Mouse (Mus musculus): ENCODE results near the gene Ccdc62. TPM values are rescaled to one million over a fixed set of nuclear protein-coding genes. Genes with fewer than 3 reads are reported as not detected.

The Ccdc62 gene
- polyA plus RNA-seq, 1 experiment from 2014 or later: 7.1 TPM

DNA sequence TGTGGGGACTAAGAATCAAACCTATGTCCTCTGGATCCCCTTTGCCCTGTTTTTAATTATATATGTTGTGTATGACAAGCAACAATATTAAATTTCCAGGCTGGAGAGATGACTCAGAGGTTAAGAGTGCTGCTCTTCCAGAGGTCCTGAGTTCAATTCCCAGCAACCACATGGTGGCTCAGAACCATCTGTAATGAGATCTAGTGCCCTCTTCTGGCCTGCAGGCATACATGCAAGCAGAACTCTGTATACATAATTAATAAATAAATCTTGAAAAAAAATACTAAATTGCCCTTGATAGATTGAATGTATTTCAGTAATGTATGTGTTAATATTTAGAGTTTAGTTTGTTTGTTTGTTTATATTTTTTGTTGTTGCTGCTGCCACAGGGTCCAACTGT, 2.4 kb downstream of the Ccdc62 start:
- peak; percentile 45 for TF ChIP-seq CTCF (IDR thresholded peaks at IDR 0.05; ENCODE audit: low read depth)
- Histone ChIP-seq H3K36me3 (ENCODE audit: insufficient read depth, low read length) (no peaks in the 10 kb centered on the region; the same call in 1 of the 2 replicates), H3K4me1 (replicated peaks; ENCODE audit: insufficient read depth, low read length) (no peaks in the 10 kb centered on the region), H3K27ac (no peak overlapping the region), H3K4me2 (ENCODE audit: low read length) (no peak overlapping the region), H3K4me3 (replicated peaks; ENCODE audit: low read depth, low read length) (no peak overlapping the region), H3K9me3 (replicated peaks; ENCODE audit: low read length) (no peaks in the 10 kb centered on the region), H3K27me3 (ENCODE audit: insufficient read depth, low read length) (no peaks in the 10 kb centered on the region), H3K9ac (ENCODE audit: low read depth, low read length) (no peak overlapping the region)
- ATAC-seq (replicated peaks; ENCODE audit: low FRiP score, low read depth) (no peak), DNase-seq (ENCODE audit: low spot score) (no peak)

DNA sequence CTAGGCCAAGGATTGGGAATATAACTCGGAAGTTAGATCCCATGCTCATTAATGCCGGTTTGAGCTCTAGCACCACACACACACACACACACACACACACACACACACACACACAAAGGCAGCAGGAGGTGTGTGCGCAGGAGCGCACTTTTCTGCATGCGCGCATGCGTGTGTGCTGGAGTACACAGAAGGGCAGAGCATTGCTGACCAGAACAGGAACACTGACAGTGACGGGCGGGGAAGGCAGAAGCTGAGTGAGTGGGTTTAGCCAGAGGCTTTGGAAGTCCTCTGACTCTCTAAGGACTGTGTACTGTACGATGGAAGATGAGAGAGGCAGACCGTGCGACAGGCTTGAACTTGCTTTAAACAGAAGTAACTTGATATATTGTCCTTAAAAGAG, 3.1 kb downstream of the Ccdc62 start:
- no peak overlapping the region for H3K9ac ChIP-seq (ENCODE audit: low read depth, low read length)
- DNase-seq (ENCODE audit: low spot score) (no peak), ATAC-seq (replicated peaks; ENCODE audit: low FRiP score, low read depth) (no peak)
- H3K4me1 ChIP-seq (replicated peaks; ENCODE audit: insufficient read depth, low read length): no peaks in the 10 kb centered on the region
- no peak overlapping the region for H3K4me3 ChIP-seq (replicated peaks; ENCODE audit: low read depth, low read length)
- no peak overlapping the region for H3K4me2 ChIP-seq (ENCODE audit: low read length)
- H3K36me3 ChIP-seq (ENCODE audit: insufficient read depth, low read length): no peaks in the 10 kb centered on the region; the same call in 1 of the 2 replicates
- no peaks in the 10 kb centered on the region for H3K27me3 ChIP-seq (ENCODE audit: insufficient read depth, low read length)
- WGBS: 86% methylated on average over 12 of the region's 12 CpGs
- H3K9me3 ChIP-seq (replicated peaks; ENCODE audit: low read length): no peaks in the 10 kb centered on the region
- H3K27ac ChIP-seq: no peak overlapping the region
- no peak for TF ChIP-seq CTCF (IDR thresholded peaks at IDR 0.05; ENCODE audit: low read depth)

DNA sequence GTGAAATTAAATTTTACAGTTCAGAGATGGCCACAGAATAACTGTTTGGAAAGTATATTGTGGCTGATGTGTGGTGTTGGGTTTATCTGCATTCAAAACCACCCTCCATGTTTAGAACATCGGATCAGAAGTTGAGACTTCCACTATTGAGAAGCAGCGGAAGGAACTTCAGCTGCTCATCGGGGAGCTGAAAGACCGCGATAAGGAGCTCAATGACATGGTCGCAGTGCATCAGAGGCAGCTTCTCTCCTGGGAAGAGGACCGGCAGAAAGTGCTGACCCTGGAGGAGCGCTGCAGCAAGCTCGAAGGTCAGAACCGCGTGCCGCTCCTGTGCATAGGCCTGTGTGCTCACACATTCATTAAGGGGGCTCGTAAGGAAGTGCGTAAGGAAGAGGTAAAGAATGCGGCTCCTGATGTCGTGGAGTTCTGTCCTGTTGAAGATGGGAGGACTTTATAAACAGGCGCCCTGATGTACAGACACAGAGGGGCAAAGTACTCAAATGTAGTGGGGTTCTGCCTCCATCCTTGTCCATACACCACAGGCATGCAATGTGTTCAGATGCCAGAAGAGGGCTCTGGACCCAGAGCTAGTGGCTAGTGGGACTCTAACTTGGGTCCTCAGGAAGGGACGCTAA, 3.6 kb downstream of the Ccdc62 start:
- peak; percentile 40 for DNase-seq (ENCODE audit: low spot score)

DNA sequence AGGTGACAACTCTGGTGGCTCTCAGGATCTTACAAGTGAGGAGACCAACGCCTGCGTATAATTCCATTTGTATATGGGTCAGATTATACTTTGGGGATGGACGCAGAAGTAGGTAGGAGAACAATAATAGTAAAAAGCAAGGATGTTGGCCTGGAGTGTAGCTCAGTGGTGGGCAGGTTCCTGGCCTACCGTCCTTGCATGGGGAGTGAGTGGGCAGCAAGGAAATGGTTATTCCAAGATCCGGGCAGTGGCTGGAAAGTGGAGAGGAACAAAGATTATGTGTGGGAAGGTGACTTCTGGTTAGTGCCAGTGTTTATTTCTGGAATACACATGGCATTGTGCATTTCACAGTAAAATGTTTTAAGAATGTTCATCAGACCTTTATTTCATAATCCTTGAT, 5.5 kb downstream of the Ccdc62 start:
- Histone ChIP-seq H3K4me2 (ENCODE audit: low read length) (no peak overlapping the region), H3K27me3 (ENCODE audit: insufficient read depth, low read length) (no peaks in the 10 kb centered on the region), H3K9ac (ENCODE audit: low read depth, low read length) (no peak overlapping the region), H3K36me3 (ENCODE audit: insufficient read depth, low read length) (no peaks in the 10 kb centered on the region), H3K27ac (no peak overlapping the region), H3K9me3 (replicated peaks; ENCODE audit: low read length) (no peaks in the 10 kb centered on the region), H3K4me3 (replicated peaks; ENCODE audit: low read depth, low read length) (no peak overlapping the region), H3K4me1 (replicated peaks; ENCODE audit: insufficient read depth, low read length) (no peaks in the 10 kb centered on the region)
- no peak for ATAC-seq (replicated peaks; ENCODE audit: low FRiP score, low read depth)
- 89% methylated on average over 5 of the region's 5 CpGs for WGBS
- no peak for DNase-seq (ENCODE audit: low spot score)
- TF ChIP-seq CTCF (IDR thresholded peaks at IDR 0.05; ENCODE audit: low read depth): no peak

More for the DNA sequence above, 3.6 kb downstream of the Ccdc62 start:
- H3K27me3 ChIP-seq (ENCODE audit: insufficient read depth, low read length): no peaks in the 10 kb centered on the region
- H3K9me3 ChIP-seq (replicated peaks; ENCODE audit: low read length): no peaks in the 10 kb centered on the region
- no peak overlapping the region for H3K4me3 ChIP-seq (replicated peaks; ENCODE audit: low read depth, low read length)
- peak; percentile 64 for TF ChIP-seq CTCF (IDR thresholded peaks at IDR 0.05; ENCODE audit: low read depth)
- H3K9ac ChIP-seq (ENCODE audit: low read depth, low read length): no peak overlapping the region
- no peak overlapping the region for H3K4me2 ChIP-seq (ENCODE audit: low read length)
- WGBS: 42% methylated on average over 18 of the region's 18 CpGs
- no peaks in the 10 kb centered on the region for H3K4me1 ChIP-seq (replicated peaks; ENCODE audit: insufficient read depth, low read length)
- no peak for ATAC-seq (replicated peaks; ENCODE audit: low FRiP score, low read depth)
- no peak overlapping the region for H3K27ac ChIP-seq
- H3K36me3 ChIP-seq (ENCODE audit: insufficient read depth, low read length): no peaks in the 10 kb centered on the region; the same call in 1 of the 2 replicates

DNA sequence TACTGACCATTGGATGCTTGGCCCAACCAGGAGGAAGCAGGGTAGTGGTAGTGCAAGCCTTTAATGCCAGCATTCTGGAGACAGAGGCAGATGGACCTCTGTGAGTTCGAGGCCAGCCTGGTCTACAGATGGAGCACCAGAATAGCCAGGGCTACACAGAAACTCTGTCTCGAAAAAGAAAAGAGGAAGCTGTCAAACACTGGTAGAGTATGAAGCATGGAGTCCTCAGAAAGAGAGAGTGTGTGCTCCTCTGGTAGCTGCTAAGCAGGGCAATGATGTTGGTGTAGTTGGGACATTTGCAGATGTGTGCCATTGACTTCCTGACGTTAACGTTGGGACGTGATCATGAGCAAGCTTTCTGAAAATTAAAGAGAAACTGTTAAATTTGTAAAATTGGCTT, 8.0 kb downstream of the Ccdc62 start:
- no peak for ATAC-seq (replicated peaks; ENCODE audit: low FRiP score, low read depth)
- Histone ChIP-seq H3K4me1 (replicated peaks; ENCODE audit: insufficient read depth, low read length) (no peaks in the 10 kb centered on the region), H3K36me3 (ENCODE audit: insufficient read depth, low read length) (no peaks in the 10 kb centered on the region), H3K4me2 (ENCODE audit: low read length) (no peak overlapping the region), H3K27me3 (ENCODE audit: insufficient read depth, low read length) (no peaks in the 10 kb centered on the region), H3K9ac (ENCODE audit: low read depth, low read length) (no peak overlapping the region), H3K27ac (no peak overlapping the region), H3K9me3 (replicated peaks; ENCODE audit: low read length) (no peaks in the 10 kb centered on the region), H3K4me3 (replicated peaks; ENCODE audit: low read depth, low read length) (no peak overlapping the region)
- TF ChIP-seq CTCF (IDR thresholded peaks at IDR 0.05; ENCODE audit: low read depth): no peak
- WGBS: 82% methylated on average over 5 of the region's 5 CpGs
- no peak for DNase-seq (ENCODE audit: low spot score)

DNA sequence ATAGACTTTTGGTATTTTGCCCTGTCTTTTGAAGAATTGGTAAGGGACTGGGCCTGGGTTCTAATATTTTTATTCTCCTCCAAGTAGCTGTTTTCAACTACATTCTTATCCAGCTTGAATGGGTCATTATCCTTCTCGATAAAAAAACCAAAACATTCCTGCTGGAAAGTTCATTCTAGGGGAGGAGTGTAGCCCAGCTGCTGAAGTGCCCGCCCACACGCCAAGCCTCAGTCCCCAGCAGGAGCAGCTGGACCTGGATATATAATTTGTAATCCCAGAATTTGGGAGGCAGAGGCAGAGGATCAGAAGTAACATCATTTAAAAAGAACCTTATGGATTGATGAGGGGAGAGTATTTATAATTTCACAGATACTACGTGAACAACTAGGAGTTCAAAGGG, 16.1 kb downstream of the Ccdc62 start:
- no peak overlapping the region for H3K4me3 ChIP-seq (replicated peaks; ENCODE audit: low read depth, low read length)
- H3K9me3 ChIP-seq (replicated peaks; ENCODE audit: low read length): no peaks in the 10 kb centered on the region
- TF ChIP-seq CTCF (IDR thresholded peaks at IDR 0.05; ENCODE audit: low read depth): no peak
- no peak overlapping the region for H3K27ac ChIP-seq
- H3K36me3 ChIP-seq (ENCODE audit: insufficient read depth, low read length): no peaks in the 10 kb centered on the region
- no peak overlapping the region for H3K4me2 ChIP-seq (ENCODE audit: low read length)
- ATAC-seq (replicated peaks; ENCODE audit: low FRiP score, low read depth) (no peak), DNase-seq (ENCODE audit: low spot score) (peak; percentile 64)
- H3K9ac ChIP-seq (ENCODE audit: low read depth, low read length): no peak overlapping the region
- no peaks in the 10 kb centered on the region for H3K4me1 ChIP-seq (replicated peaks; ENCODE audit: insufficient read depth, low read length)
- 50% methylated on average over 4 of the region's 4 CpGs for WGBS
- H3K27me3 ChIP-seq (ENCODE audit: insufficient read depth, low read length): no peaks in the 10 kb centered on the region

Data from kidney, postnatal 0 days (tissue).